ENCODE assay signal across 28 mouse cellular contexts in the genomic region with DNA sequence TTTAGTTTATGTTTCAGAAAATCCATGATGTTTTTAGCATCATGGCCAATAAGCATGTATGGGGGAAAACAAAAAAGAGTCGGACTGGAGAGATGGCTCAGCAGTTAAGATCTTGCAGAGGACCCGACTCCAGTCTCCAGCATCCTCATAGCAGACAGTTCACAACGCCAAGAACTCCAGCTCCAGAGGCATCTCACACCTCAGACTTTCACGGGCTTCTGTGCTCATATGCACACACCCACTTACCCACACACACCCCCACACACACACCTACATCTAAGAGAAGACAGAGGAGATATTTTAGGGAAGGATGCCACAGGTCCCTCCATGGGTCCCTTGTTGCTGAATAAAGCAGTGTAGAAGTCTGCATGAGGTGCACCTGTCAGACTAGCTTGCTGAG. TPM values are rescaled to one million over a fixed set of nuclear protein-coding genes. Genes with fewer than 3 reads are reported as not detected.
DNase-seq lines count a peak whose midpoint lies in the region; ATAC-seq and TF ChIP-seq lines count a peak whose summit lies in the region.
"Had no signal": no experiment of that assay in that cellular context is flagged by ENCODE, and none has a peak within 500 bp of the region (broad histone marks: within the 10 kb centered on the region; RNA-seq: fewer than 3 reads in every experiment).

No protein-coding gene starts in this region.

- DNase-seq in frontal cortex, postnatal 25 days (ENCODE audit: low spot score in 2 of 2), result no peak
- DNase-seq in left cerebral cortex, adult 2 months (ENCODE audit: extremely low spot score in 1 of 2, low spot score in 2 of 2), result no peak
- DNase-seq in left cerebral cortex, postnatal 4 days, result no peak
- DNase-seq in brain, adult 2 months (ENCODE audit: low read depth, low spot score), result peak; percentile 53
- no peak for DNase-seq in forebrain, embryonic 10.5 days (ENCODE audit: extremely low spot score, low spot score)
- DNase-seq: adrenal gland, adult 2 months; adrenal gland, adult 8-10 months; adrenal gland, postnatal 10 days; adrenal gland, postnatal 14 days; adrenal gland, postnatal 25 days; adrenal gland, postnatal 36 days; B cell, adult 2 months; cerebellum, adult 11 months; cerebellum, adult 11-12 months; cerebellum, adult 18-20 months; cerebellum, adult 2 months had no signal

- peak; percentile 28 for ATAC-seq in frontal cortex, adult (ENCODE audit: low TSS enrichment)
- ATAC-seq: activated CD4-positive, CD25-positive, alpha-beta regulatory T cell, adult 4 months; CD4-positive, CD25-positive, alpha-beta regulatory T cell, adult 4 months; Patski had no signal

- no peaks in the 10 kb centered on the region for H3K9me3 ChIP-seq in forebrain, embryonic 10.5 days

- H3K27me3 ChIP-seq in forebrain, embryonic 10.5 days (ENCODE audit: poor library complexity, severe bottlenecking), result no peaks in the 10 kb centered on the region
- H3K27me3 ChIP-seq: CH12.LX had no signal

- no peaks in the 10 kb centered on the region for H3K36me3 ChIP-seq in forebrain, embryonic 10.5 days (replicated peaks)
- H3K36me3 ChIP-seq: G1E had no signal

- WGBS in forebrain, embryonic 10.5 days, result 91% methylated on average over 4 of the region's 4 CpGs

- H3K4me3 ChIP-seq in left cerebral cortex, adult 2 months, result no peak overlapping the region
- no peak overlapping the region for H3K4me3 ChIP-seq in forebrain, embryonic 10.5 days

- peaks cover 9% of the 10 kb centered on the region; the same call in 1 of the 2 replicates for H3K4me1 ChIP-seq in forebrain, embryonic 10.5 days

- no peak for TF ChIP-seq CTCF in left cerebral cortex, adult 2 months (IDR thresholded peaks at IDR 0.05)

- intact Hi-C loops in left cerebral cortex, adult 2 months (cut with DNase I), result no loop called here
- intact Hi-C loops in left cerebral cortex, postnatal 4 days (cut with DNase I), result no loop called here

- H3K27ac ChIP-seq in left cerebral cortex, adult 2 months, result peak overlapping the region; percentile 38
- no peak overlapping the region for H3K27ac ChIP-seq in forebrain, embryonic 10.5 days

RNA-seq across cellular contexts. Expression of a gene that starts 14.4 kb away (rescaled TPM):
- total RNA-seq in left cerebral cortex, adult 2 months (2021), result under 1 TPM in 1 of 2 experiments, not detected in 1; 0.30 TPM
- total RNA-seq in left cerebral cortex, postnatal 4 days (2021), result not detected
- polyA plus RNA-seq in forebrain, embryonic 10.5 days (2016; fragmentation: Nextera tagmentation; extraction: Ambion mirVana), result not detected in 2 replicates
- total RNA-seq: adrenal gland, adult 18-20 months; adrenal gland, adult 2 months; adrenal gland, adult 8-10 months; adrenal gland, postnatal 10 days; adrenal gland, postnatal 14 days; adrenal gland, postnatal 25 days; adrenal gland, postnatal 36 days; adrenal gland, postnatal 4 days; CH12.LX; ES-E14; MEL had no signal
- polyA plus RNA-seq: activated CD4-positive, CD25-positive, alpha-beta regulatory T cell, adult 4 months; adrenal gland, adult 2 months; brain, embryonic 14.5 days; C2C12; CD4-positive, CD25-positive, alpha-beta regulatory T cell, adult 4 months; cerebellum, adult 2 months; G1E; Patski had no signal

RNA-seq across cellular contexts. Expression of a gene that starts 42.7 kb away (rescaled TPM):
- total RNA-seq in left cerebral cortex, adult 2 months (2021), result 1 to 10 TPM; 2.8 to 3.3 TPM
- 1 to 10 TPM; 1.7 to 1.8 TPM for total RNA-seq in left cerebral cortex, postnatal 4 days (2021)
- polyA plus RNA-seq in forebrain, embryonic 10.5 days (2016; fragmentation: Nextera tagmentation; extraction: Ambion mirVana), result 34.9 and 37.1 TPM in 2 replicates

RNA-seq across cellular contexts. Expression of a gene that starts 56.7 kb away (rescaled TPM):
- 1 to 10 TPM; 3.3 to 3.4 TPM for total RNA-seq in left cerebral cortex, adult 2 months (2021)
- total RNA-seq in left cerebral cortex, postnatal 4 days (2021), result 1 to 10 TPM in 1 of 2 experiments, under 1 TPM in 1; 0.60 to 1.0 TPM
- 0.15 TPM in 1 of 2 replicates, not detected in the other for polyA plus RNA-seq in forebrain, embryonic 10.5 days (2016; fragmentation: Nextera tagmentation; extraction: Ambion mirVana)
- total RNA-seq: CH12.LX, G1E, MEL had no signal
- polyA plus RNA-seq: activated CD4-positive, CD25-positive, alpha-beta regulatory T cell, adult 4 months; adrenal gland, adult 2 months; C2C12; CD4-positive, CD25-positive, alpha-beta regulatory T cell, adult 4 months; G1E had no signal
